Mouse (Mus musculus): ENCODE measurements around the gene Ankrd55.
A peak's percentile ranks its signal among the peaks of the same experiment; 100 is the strongest.

Gene Ankrd55

GRCm38 (mm10) chr13:112288225-112289178 is at the start of gene Ankrd55:
TSS of gene Ankrd55 (plus strand) at chr13:112288451.
- peak; percentile 51 for DNase-seq (ENCODE audit: low read depth, low spot score)

- DNase-seq (ENCODE audit: low read depth, low spot score) = no peak
These were observed 49.0 kb upstream of the Ankrd55 start for GRCm38 (mm10) chr13:112239239-112239638.

- no peak for DNase-seq (ENCODE audit: low read depth, low spot score)
These were observed 46.8 kb upstream of the Ankrd55 start for GRCm38 (mm10) chr13:112241431-112241830.

GRCm38 (mm10) chr13:112245131-112245530 is 43.1 kb upstream of the Ankrd55 start:
- DNase-seq (ENCODE audit: low read depth, low spot score) = no peak

GRCm38 (mm10) chr13:112251433-112251832 is 36.8 kb upstream of the Ankrd55 start:
- no peak for DNase-seq (ENCODE audit: low read depth, low spot score)

GRCm38 (mm10) chr13:112252012-112252411 is 36.2 kb upstream of the Ankrd55 start:
- DNase-seq (ENCODE audit: low read depth, low spot score) = no peak

- peak; percentile 51 for DNase-seq (ENCODE audit: low read depth, low spot score)
These were observed 35.1 kb upstream of the Ankrd55 start for GRCm38 (mm10) chr13:112252991-112253620.

GRCm38 (mm10) chr13:112254116-112254515 is 34.1 kb upstream of the Ankrd55 start:
- no peak for DNase-seq (ENCODE audit: low read depth, low spot score)

- no peak for DNase-seq (ENCODE audit: low read depth, low spot score)
These were observed 32.4 kb upstream of the Ankrd55 start for GRCm38 (mm10) chr13:112255862-112256261.

GRCm38 (mm10) chr13:112258478-112258877 is 29.8 kb upstream of the Ankrd55 start:
- no peak for DNase-seq (ENCODE audit: low read depth, low spot score)

GRCm38 (mm10) chr13:112259398-112259797 is 28.9 kb upstream of the Ankrd55 start:
- no peak for DNase-seq (ENCODE audit: low read depth, low spot score)

- no peak for DNase-seq (ENCODE audit: low read depth, low spot score)
These were observed 23.6 kb upstream of the Ankrd55 start for GRCm38 (mm10) chr13:112264666-112265065.

GRCm38 (mm10) chr13:112271901-112272537 is 16.2 kb upstream of the Ankrd55 start:
- DNase-seq (ENCODE audit: low read depth, low spot score) = peak; percentile 51

GRCm38 (mm10) chr13:112274636-112275035 is 13.6 kb upstream of the Ankrd55 start:
- DNase-seq (ENCODE audit: low read depth, low spot score) = no peak

GRCm38 (mm10) chr13:112275951-112276350 is 12.3 kb upstream of the Ankrd55 start:
- DNase-seq (ENCODE audit: low read depth, low spot score) = no peak

GRCm38 (mm10) chr13:112277544-112277943 is 10.7 kb upstream of the Ankrd55 start:
- no peak for DNase-seq (ENCODE audit: low read depth, low spot score)

GRCm38 (mm10) chr13:112278251-112278650 is 10.0 kb upstream of the Ankrd55 start:
- DNase-seq (ENCODE audit: low read depth, low spot score) = no peak

- DNase-seq (ENCODE audit: low read depth, low spot score) = no peak
These were observed 1.1 kb upstream of the Ankrd55 start for GRCm38 (mm10) chr13:112287135-112287534.

GRCm38 (mm10) chr13:112287571-112288224 is 553 bp upstream of the Ankrd55 start:
- DNase-seq (ENCODE audit: low read depth, low spot score) = no peak

GRCm38 (mm10) chr13:112289338-112289737 is 1.1 kb downstream of the Ankrd55 start:
- no peak for DNase-seq (ENCODE audit: low read depth, low spot score)

GRCm38 (mm10) chr13:112289981-112290380 is 1.7 kb downstream of the Ankrd55 start:
- DNase-seq (ENCODE audit: low read depth, low spot score) = no peak

GRCm38 (mm10) chr13:112292489-112292888 is 4.2 kb downstream of the Ankrd55 start:
- DNase-seq (ENCODE audit: low read depth, low spot score) = no peak
